Comparison of ENCODE assay signal across 8 mouse cellular contexts in genomic region chr10:127509837-127510701, GRCm38 (mm10). TPM values are rescaled to one million over a fixed set of nuclear protein-coding genes. Genes with fewer than 3 reads are reported as not detected.
DNase-seq lines count a peak whose midpoint lies in the region; ATAC-seq and TF ChIP-seq lines count a peak whose summit lies in the region.

No protein-coding gene starts in this region.

- H3K9me3 ChIP-seq in lung, embryonic 15.5 days = no peaks in the 10 kb centered on the region
- H3K9me3 ChIP-seq in intestine, postnatal 0 days (ENCODE audit: control insufficient read depth) = no peaks in the 10 kb centered on the region

- H3K4me3 ChIP-seq in lung, embryonic 15.5 days = peak overlapping the region; percentile 37
- H3K4me3 ChIP-seq in intestine, postnatal 0 days (ENCODE audit: low read depth, low read length) = peak overlapping the region; percentile 43

- H3K4me1 ChIP-seq in lung, embryonic 15.5 days = peaks cover 58% of the 10 kb centered on the region
- peaks cover 13% of the 10 kb centered on the region for H3K4me1 ChIP-seq in intestine, postnatal 0 days (replicated peaks; ENCODE audit: control insufficient read depth, insufficient read depth, low read length)

- peak overlapping the region; percentile 69 for H3K4me2 ChIP-seq in lung, embryonic 15.5 days
- H3K4me2 ChIP-seq in intestine, postnatal 0 days (replicated peaks; ENCODE audit: low read depth) = peak overlapping the region; percentile 81

- no peak for TF ChIP-seq CTCF in intestine, postnatal 0 days (IDR thresholded peaks at IDR 0.05; ENCODE audit: low read depth)

- no peaks in the 10 kb centered on the region for H3K36me3 ChIP-seq in lung, embryonic 15.5 days
- H3K36me3 ChIP-seq in intestine, postnatal 0 days (ENCODE audit: control insufficient read depth, insufficient read depth) = no peaks in the 10 kb centered on the region

- H3K27me3 ChIP-seq in lung, embryonic 15.5 days = peaks cover 81% of the 10 kb centered on the region
- H3K27me3 ChIP-seq in intestine, postnatal 0 days (replicated peaks; ENCODE audit: control insufficient read depth, insufficient read depth, low read length) = peaks cover 60% of the 10 kb centered on the region

- no peak for DNase-seq in lung, postnatal 36 days
- DNase-seq in embryo, embryonic 11 days = peak; percentile 56
- peak; percentile 70 for DNase-seq in retina, postnatal 7 days (ENCODE audit: low read depth, low spot score)
- DNase-seq in gastrocnemius, adult 18-20 months (ENCODE audit: low spot score) = no peak
- no peak for DNase-seq in right cerebral cortex, postnatal 36 days (ENCODE audit: low spot score in 2 of 2)
- no peak for DNase-seq in yolk sac, embryonic 10.5 days (ENCODE audit: low spot score)

- no peak overlapping the region for H3K27ac ChIP-seq in lung, embryonic 15.5 days
- H3K27ac ChIP-seq in intestine, postnatal 0 days (ENCODE audit: low read depth, low read length) = no peak overlapping the region

- no peak overlapping the region for H3K9ac ChIP-seq in lung, embryonic 15.5 days
- H3K9ac ChIP-seq in intestine, postnatal 0 days (ENCODE audit: low read depth, low read length) = no peak overlapping the region

- 20% methylated on average over 17 of the region's 17 CpGs for WGBS in lung, embryonic 15.5 days
- WGBS in intestine, postnatal 0 days = 29% methylated on average over 17 of the region's 17 CpGs

- ATAC-seq in lung, embryonic 15.5 days (ENCODE audit: borderline replicate concordance, extremely low read depth, low FRiP score, low TSS enrichment) = no peak
- no peak for ATAC-seq in intestine, postnatal 0 days

RNA-seq across cellular contexts. Expression of gene Ndufa4l2, which starts 4.7 kb away (rescaled TPM):
- 89.4 and 100 TPM in 2 replicates for polyA plus RNA-seq in lung, embryonic 15.5 days (2015; fragmentation: Nextera tagmentation; extraction: Ambion mirVana)
- 19.9 and 21.9 TPM in 2 replicates for polyA plus RNA-seq in intestine, postnatal 0 days (2015; fragmentation: Nextera tagmentation; extraction: Ambion mirVana)
- total RNA-seq in gastrocnemius, adult 18-20 months (2021) = 10 to 100 TPM; 10.1 to 13.7 TPM

RNA-seq across cellular contexts. Expression of gene Stac3, which starts 8.6 kb away (rescaled TPM):
- polyA plus RNA-seq in lung, embryonic 15.5 days (2015; fragmentation: Nextera tagmentation; extraction: Ambion mirVana) = 0.64 and 1.0 TPM in 2 replicates
- polyA plus RNA-seq in intestine, postnatal 0 days (2015; fragmentation: Nextera tagmentation; extraction: Ambion mirVana) = 0.17 TPM in 1 of 2 replicates, not detected in the other
- 100 to 1,000 TPM; 381 to 402 TPM for total RNA-seq in gastrocnemius, adult 18-20 months (2021)

RNA-seq across cellular contexts. Expression of gene Shmt2, which starts 12.2 kb away (rescaled TPM):
- polyA plus RNA-seq in lung, embryonic 15.5 days (2015; fragmentation: Nextera tagmentation; extraction: Ambion mirVana) = 110 and 111 TPM in 2 replicates
- 26.2 and 26.7 TPM in 2 replicates for polyA plus RNA-seq in intestine, postnatal 0 days (2015; fragmentation: Nextera tagmentation; extraction: Ambion mirVana)
- total RNA-seq in gastrocnemius, adult 18-20 months (2021) = 10 to 100 TPM; 25.8 to 25.9 TPM

RNA-seq across cellular contexts. Expression of gene Nxph4, which starts 24.3 kb away (rescaled TPM):
- polyA plus RNA-seq in lung, embryonic 15.5 days (2015; fragmentation: Nextera tagmentation; extraction: Ambion mirVana) = 1.3 and 1.9 TPM in 2 replicates
- 2.9 and 4.5 TPM in 2 replicates for polyA plus RNA-seq in intestine, postnatal 0 days (2015; fragmentation: Nextera tagmentation; extraction: Ambion mirVana)
- total RNA-seq in gastrocnemius, adult 18-20 months (2021) = under 1 TPM; 0.14 to 0.36 TPM

Comparison
In these comparisons a context has a peak if more than half of its experiments do, and no peak if none do; other contexts are left out.
1. DNase-seq: peak in embryo, embryonic 11 days (single experiment) and retina, postnatal 7 days (single experiment); none in lung, postnatal 36 days (single experiment), gastrocnemius, adult 18-20 months (single experiment), right cerebral cortex, postnatal 36 days (0 of 2) and yolk sac, embryonic 10.5 days (single experiment).